Mouse (Mus musculus) MEL-GATA-1-ER (cell line): ENCODE measurements around the gene Pcca.
"Not testable (repeated sequence)": the region's sequence is repeated elsewhere in the genome, so short reads cannot be mapped to it uniquely, and the experiment has no call there.

ENCODE experiments used
- DNase-seq: peaks from one replicate; pipeline ENCODE4 v3.0.0-alpha.2; 2012; ENCODE audit warnings: low read depth; ENCODE audit errors: extremely low read depth

The Pcca gene

GRCm38 (mm10) chr14:122560893-122561452 lies 26.8 kb downstream of the Pcca start:
- DNase-seq, result not testable (repeated sequence)

GRCm38 (mm10) chr14:122570862-122571261 lies 36.7 kb downstream of the Pcca start:
- DNase-seq, result no peak

DNA sequence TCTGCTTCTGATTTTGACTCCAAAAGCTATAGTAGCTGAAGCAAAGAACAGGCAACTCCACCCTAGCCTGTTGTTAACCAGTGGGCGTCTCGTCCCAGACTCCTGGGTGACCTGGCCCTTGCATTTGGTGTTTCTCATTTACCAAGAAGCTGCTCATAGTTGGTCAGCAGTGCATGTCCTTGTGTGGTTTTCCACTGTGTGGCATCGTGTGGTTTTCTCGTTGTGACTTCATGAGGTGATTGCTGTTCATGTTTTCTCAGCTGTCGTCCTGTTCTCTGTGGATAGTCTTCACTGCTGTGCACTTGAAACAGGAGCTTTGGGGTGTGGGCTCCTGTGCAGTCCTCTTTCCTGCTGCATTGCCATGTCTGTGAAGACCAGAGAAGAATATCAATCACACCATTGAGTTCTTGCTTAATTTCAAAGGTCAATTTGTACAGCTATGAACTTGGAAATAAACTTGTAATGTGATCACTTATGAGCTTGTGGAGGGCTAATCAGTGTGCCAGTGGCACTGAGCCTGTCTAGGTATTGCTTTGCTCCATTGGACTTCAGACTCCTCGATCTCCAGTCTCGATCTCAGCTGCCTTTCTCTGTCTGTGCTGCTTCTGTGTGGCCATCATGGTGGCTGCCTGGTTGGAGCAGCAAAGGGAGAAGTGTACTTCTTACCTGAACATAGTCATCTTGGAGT lies 40.1 kb downstream of the Pcca start:
- DNase-seq, result no peak

GRCm38 (mm10) chr14:122577816-122578215 lies 43.7 kb downstream of the Pcca start:
- DNase-seq, result no peak

GRCm38 (mm10) chr14:122582057-122582456 lies 47.9 kb downstream of the Pcca start:
- DNase-seq, result no peak

- DNase-seq, result no peak
Measured at GRCm38 (mm10) chr14:122582491-122583077, 48.5 kb downstream of the Pcca start.

GRCm38 (mm10) chr14:122584087-122584486 lies 50.0 kb downstream of the Pcca start:
- not testable (repeated sequence) for DNase-seq

- no peak for DNase-seq
Measured at GRCm38 (mm10) chr14:122586942-122587341, 52.8 kb downstream of the Pcca start.

GRCm38 (mm10) chr14:122597534-122597933 lies 63.4 kb downstream of the Pcca start:
- no peak for DNase-seq

GRCm38 (mm10) chr14:122598802-122599201 lies 64.7 kb downstream of the Pcca start:
- DNase-seq, result no peak

- no peak for DNase-seq
Measured at GRCm38 (mm10) chr14:122599839-122600238, 65.7 kb downstream of the Pcca start.

DNA sequence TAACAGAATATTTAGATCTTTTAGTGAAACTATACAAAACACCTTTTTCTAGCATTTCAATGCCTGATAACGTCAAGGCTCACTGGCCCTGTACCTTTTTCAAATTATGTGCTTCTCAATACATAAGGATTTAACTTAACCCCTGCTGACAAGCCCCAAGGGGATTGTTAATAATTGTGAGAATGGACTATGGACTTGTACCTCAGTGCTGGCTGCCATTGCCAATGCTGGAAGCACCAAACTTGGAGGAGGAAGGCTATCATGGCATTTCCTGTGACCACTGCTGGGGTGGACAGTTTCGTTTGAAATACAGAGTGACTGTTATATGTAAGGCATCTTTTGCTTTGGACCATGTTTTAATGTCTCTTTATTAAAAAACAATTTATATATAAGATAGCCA lies 68.6 kb downstream of the Pcca start:
- no peak for DNase-seq

DNA sequence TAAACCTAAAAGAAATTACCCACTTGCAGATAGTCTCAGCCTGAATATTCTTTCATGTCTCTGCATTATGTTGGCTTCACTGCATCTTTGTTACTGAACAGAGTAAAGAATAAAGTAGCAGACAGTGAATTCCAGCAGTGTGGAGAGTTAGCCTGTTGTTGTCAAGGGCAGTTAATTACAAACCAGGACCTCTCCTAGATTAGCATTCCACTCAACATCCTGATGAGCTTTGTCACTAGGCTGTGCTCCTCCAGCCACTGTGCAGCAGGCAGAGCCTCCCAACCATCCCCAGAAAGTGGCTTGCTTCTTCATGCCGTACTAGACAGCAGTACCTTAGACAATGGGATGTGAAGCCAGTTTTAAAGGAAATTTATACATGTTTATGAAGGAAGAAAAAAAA lies 72.4 kb downstream of the Pcca start:
- no peak for DNase-seq

DNA sequence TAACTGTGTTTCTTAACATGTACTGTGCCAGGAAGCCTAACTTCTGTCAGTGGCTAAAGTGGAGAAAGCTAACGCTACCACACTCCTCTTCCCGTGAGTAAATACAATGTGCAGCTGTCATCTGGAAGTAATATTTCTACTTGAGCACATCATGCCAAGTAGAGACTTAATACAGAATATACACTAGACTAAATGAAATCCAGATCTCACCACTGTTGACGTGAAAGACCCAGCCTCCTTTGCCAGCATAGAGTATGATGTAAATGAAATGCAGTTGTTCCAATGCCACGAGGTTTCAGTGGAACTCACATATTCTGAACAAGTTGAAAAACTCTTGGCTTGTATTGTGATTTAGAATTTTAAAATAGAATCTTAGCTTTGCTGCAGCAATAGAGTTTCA lies 73.3 kb downstream of the Pcca start:
- DNase-seq, result no peak

- no peak for DNase-seq
Measured at GRCm38 (mm10) chr14:122608323-122608722, 74.2 kb downstream of the Pcca start.

- DNase-seq, result peak; percentile 33
Measured at GRCm38 (mm10) chr14:122611035-122611434, 76.9 kb downstream of the Pcca start.

DNA sequence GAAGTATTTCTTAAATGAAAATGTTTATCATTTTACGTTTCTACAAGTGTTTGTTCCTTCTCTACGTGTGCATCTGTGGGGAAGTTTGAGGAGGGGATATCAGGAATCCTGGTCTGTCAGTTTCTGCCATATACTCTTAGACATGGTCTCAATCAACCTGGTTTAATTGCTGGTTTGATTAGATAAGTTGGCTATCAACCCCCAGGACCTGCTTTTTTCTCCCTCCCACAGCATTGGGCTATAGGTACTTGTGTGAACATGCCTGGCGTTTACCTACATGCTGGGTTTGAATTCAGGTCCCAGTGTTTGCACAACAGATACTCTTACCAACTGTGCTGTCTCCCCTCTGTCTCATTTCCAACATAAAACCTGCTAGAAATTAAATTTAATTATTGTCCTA lies 78.2 kb downstream of the Pcca start:
- DNase-seq, result no peak

- no peak for DNase-seq
Measured at GRCm38 (mm10) chr14:122617656-122618055, 83.5 kb downstream of the Pcca start.

GRCm38 (mm10) chr14:122633416-122633815 lies 99.3 kb downstream of the Pcca start:
- DNase-seq, result no peak

DNA sequence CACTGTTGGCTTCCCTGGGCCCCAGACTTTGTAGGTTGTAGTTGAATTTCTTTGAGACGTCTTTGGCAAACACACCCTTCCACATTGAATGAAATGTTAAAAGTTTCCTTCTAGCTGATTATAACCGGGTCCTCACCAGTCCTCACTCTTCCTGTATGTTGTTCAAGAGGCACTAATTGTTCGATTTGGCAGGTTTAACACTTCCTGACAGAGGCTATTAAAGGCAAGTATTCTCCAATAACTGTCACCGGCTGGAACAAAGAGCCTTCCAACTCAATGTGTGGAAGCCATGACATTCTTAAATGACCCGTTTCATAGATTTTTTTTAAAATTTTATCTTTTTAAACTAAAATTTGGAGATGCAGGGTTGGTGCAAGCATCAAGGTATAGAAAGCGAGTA lies 102.5 kb downstream of the Pcca start:
- no peak for DNase-seq

GRCm38 (mm10) chr14:122637798-122638555 lies 103.9 kb downstream of the Pcca start:
- no peak for DNase-seq

DNA sequence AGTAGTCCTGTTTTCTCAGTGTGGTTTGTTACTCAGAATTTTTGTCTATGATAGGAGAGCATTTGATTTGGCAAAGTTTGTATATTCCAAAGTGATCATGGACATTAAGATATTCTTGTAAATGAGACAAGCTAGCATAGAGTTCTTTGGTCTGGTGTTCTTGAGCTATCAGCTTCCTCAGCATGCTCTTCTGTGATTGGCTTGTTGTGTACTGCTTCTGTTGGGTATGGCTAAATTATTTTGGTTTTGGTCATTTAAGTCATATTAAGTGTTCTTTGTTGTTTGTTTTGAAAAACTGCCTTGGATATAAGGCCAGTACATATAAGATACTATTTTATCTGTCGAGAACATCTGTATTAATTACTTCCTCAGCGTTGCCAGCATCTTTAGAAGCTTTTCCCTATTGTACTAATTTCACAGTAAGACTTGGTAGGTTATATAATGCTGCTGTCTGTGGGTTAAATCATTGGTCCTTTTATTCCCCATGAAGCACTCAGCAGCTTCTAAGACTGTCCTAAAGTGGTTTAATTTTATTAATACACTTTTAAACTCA lies 105.1 kb downstream of the Pcca start:
- no peak for DNase-seq
